Mouse (Mus musculus): Measurements from ENCODE around the gene Arhgef38. TPM values are rescaled to one million over a fixed set of nuclear protein-coding genes. Genes with fewer than 3 reads are reported as not detected.

The Arhgef38 gene
- total and polyA plus RNA-seq, 2 experiments from 2014 or later: 0.01 TPM; not detected in 1

- Histone ChIP-seq H3K4me2 (ENCODE audit: low read depth, low read length) (no peak overlapping the region), H3K27me3 (ENCODE audit: control insufficient read depth, insufficient read depth, low read length) (no peaks in the 10 kb centered on the region), H3K9ac (replicated peaks; ENCODE audit: low read depth, low read length) (no peak overlapping the region), H3K4me1 (ENCODE audit: control insufficient read depth, insufficient read depth) (no peaks in the 10 kb centered on the region), H3K36me3 (replicated peaks; ENCODE audit: control insufficient read depth, insufficient read depth, low read length) (no peaks in the 10 kb centered on the region), H3K27ac (ENCODE audit: low read depth) (no peak overlapping the region), H3K9me3 (replicated peaks; ENCODE audit: control insufficient read depth, low read length) (no peaks in the 10 kb centered on the region), H3K4me3 (ENCODE audit: low read depth, low read length) (no peak overlapping the region)
- DNase-seq (ENCODE audit: low spot score) (no peak), ATAC-seq (ENCODE audit: insufficient read depth, low read depth) (no peak)
- 80% methylated on average over 3 of the region's 3 CpGs for WGBS
- TF ChIP-seq CTCF (IDR thresholded peaks at IDR 0.05; ENCODE audit: low read depth): no peak
- no peak for TF ChIP-seq EP300 (IDR thresholded peaks at IDR 0.05; ENCODE audit: low read depth)
These were observed 47.2 kb downstream of the Arhgef38 start for GRCm38 (mm10) chr3:133187524-133187923.

- no peak for DNase-seq (ENCODE audit: low spot score)
- ATAC-seq (ENCODE audit: insufficient read depth, low read depth): no peak
- no peak overlapping the region for H3K4me2 ChIP-seq (ENCODE audit: low read depth, low read length)
- no peaks in the 10 kb centered on the region for H3K4me1 ChIP-seq (ENCODE audit: control insufficient read depth, insufficient read depth)
- H3K27me3 ChIP-seq (ENCODE audit: control insufficient read depth, insufficient read depth, low read length): no peaks in the 10 kb centered on the region
- no peak overlapping the region for H3K27ac ChIP-seq (ENCODE audit: low read depth)
- TF ChIP-seq EP300 (IDR thresholded peaks at IDR 0.05; ENCODE audit: low read depth) (no peak), CTCF (IDR thresholded peaks at IDR 0.05; ENCODE audit: low read depth) (no peak)
- H3K9me3 ChIP-seq (replicated peaks; ENCODE audit: control insufficient read depth, low read length): no peaks in the 10 kb centered on the region
- H3K9ac ChIP-seq (replicated peaks; ENCODE audit: low read depth, low read length): no peak overlapping the region
- H3K36me3 ChIP-seq (replicated peaks; ENCODE audit: control insufficient read depth, insufficient read depth, low read length): no peaks in the 10 kb centered on the region
- no peak overlapping the region for H3K4me3 ChIP-seq (ENCODE audit: low read depth, low read length)
- 71% methylated on average over 12 of the region's 12 CpGs for WGBS
These were observed 58.6 kb downstream of the Arhgef38 start for GRCm38 (mm10) chr3:133176033-133176750.

GRCm38 (mm10) chr3:133172291-133172690, 62.5 kb downstream of the Arhgef38 start:
- H3K4me3 ChIP-seq (ENCODE audit: low read depth, low read length): no peak overlapping the region
- H3K4me1 ChIP-seq (ENCODE audit: control insufficient read depth, insufficient read depth): no peaks in the 10 kb centered on the region
- H3K36me3 ChIP-seq (replicated peaks; ENCODE audit: control insufficient read depth, insufficient read depth, low read length): no peaks in the 10 kb centered on the region
- no peaks in the 10 kb centered on the region for H3K27me3 ChIP-seq (ENCODE audit: control insufficient read depth, insufficient read depth, low read length)
- H3K27ac ChIP-seq (ENCODE audit: low read depth): no peak overlapping the region
- DNase-seq (ENCODE audit: low spot score): no peak
- WGBS: 79% methylated on average over 4 of the region's 4 CpGs
- H3K4me2 ChIP-seq (ENCODE audit: low read depth, low read length): no peak overlapping the region
- no peak for TF ChIP-seq CTCF (IDR thresholded peaks at IDR 0.05; ENCODE audit: low read depth)
- no peak for TF ChIP-seq EP300 (IDR thresholded peaks at IDR 0.05; ENCODE audit: low read depth)
- H3K9me3 ChIP-seq (replicated peaks; ENCODE audit: control insufficient read depth, low read length): no peaks in the 10 kb centered on the region
- no peak overlapping the region for H3K9ac ChIP-seq (replicated peaks; ENCODE audit: low read depth, low read length)
- ATAC-seq (ENCODE audit: insufficient read depth, low read depth): no peak

GRCm38 (mm10) chr3:133169737-133170136, 65.0 kb downstream of the Arhgef38 start:
- WGBS: 30% methylated on average over 7 of the region's 7 CpGs
- 0 out of 2 replicates have a peak overlapping the region, but pooled peaks have one; percentile 15 for H3K4me2 ChIP-seq (ENCODE audit: low read depth, low read length)
- no peaks in the 10 kb centered on the region for H3K9me3 ChIP-seq (replicated peaks; ENCODE audit: control insufficient read depth, low read length)
- H3K9ac ChIP-seq (replicated peaks; ENCODE audit: low read depth, low read length): no peak overlapping the region
- DNase-seq (ENCODE audit: low spot score) (peak; percentile 52), ATAC-seq (ENCODE audit: insufficient read depth, low read depth) (no peak)
- H3K27ac ChIP-seq (ENCODE audit: low read depth): no peak overlapping the region
- TF ChIP-seq EP300 (IDR thresholded peaks at IDR 0.05; ENCODE audit: low read depth) (no peak), CTCF (IDR thresholded peaks at IDR 0.05; ENCODE audit: low read depth) (no peak)
- H3K36me3 ChIP-seq (replicated peaks; ENCODE audit: control insufficient read depth, insufficient read depth, low read length): no peaks in the 10 kb centered on the region
- H3K4me3 ChIP-seq (ENCODE audit: low read depth, low read length): no peak overlapping the region
- no peaks in the 10 kb centered on the region for H3K4me1 ChIP-seq (ENCODE audit: control insufficient read depth, insufficient read depth)
- no peaks in the 10 kb centered on the region for H3K27me3 ChIP-seq (ENCODE audit: control insufficient read depth, insufficient read depth, low read length)

- no peak for DNase-seq (ENCODE audit: low spot score)
- TF ChIP-seq CTCF (IDR thresholded peaks at IDR 0.05; ENCODE audit: low read depth) (no peak), EP300 (IDR thresholded peaks at IDR 0.05; ENCODE audit: low read depth) (no peak)
- Histone ChIP-seq H3K27ac (ENCODE audit: low read depth) (no peak overlapping the region), H3K9ac (replicated peaks; ENCODE audit: low read depth, low read length) (no peak overlapping the region), H3K4me1 (ENCODE audit: control insufficient read depth, insufficient read depth) (no peaks in the 10 kb centered on the region), H3K9me3 (replicated peaks; ENCODE audit: control insufficient read depth, low read length) (no peaks in the 10 kb centered on the region), H3K4me3 (ENCODE audit: low read depth, low read length) (no peak overlapping the region), H3K36me3 (replicated peaks; ENCODE audit: control insufficient read depth, insufficient read depth, low read length) (no peaks in the 10 kb centered on the region), H3K4me2 (ENCODE audit: low read depth, low read length) (no peak overlapping the region), H3K27me3 (ENCODE audit: control insufficient read depth, insufficient read depth, low read length) (no peaks in the 10 kb centered on the region)
- 70% methylated on average over 6 of the region's 6 CpGs for WGBS
- no peak for ATAC-seq (ENCODE audit: insufficient read depth, low read depth)
These were observed 67.2 kb downstream of the Arhgef38 start for GRCm38 (mm10) chr3:133167550-133167949.

- H3K4me3 ChIP-seq (ENCODE audit: low read depth, low read length): no peak overlapping the region
- no peak for TF ChIP-seq EP300 (IDR thresholded peaks at IDR 0.05; ENCODE audit: low read depth)
- no peak for TF ChIP-seq CTCF (IDR thresholded peaks at IDR 0.05; ENCODE audit: low read depth)
- ATAC-seq (ENCODE audit: insufficient read depth, low read depth) (no peak), DNase-seq (ENCODE audit: low spot score) (no peak)
- H3K4me2 ChIP-seq (ENCODE audit: low read depth, low read length): no peak overlapping the region
- H3K27me3 ChIP-seq (ENCODE audit: control insufficient read depth, insufficient read depth, low read length): no peaks in the 10 kb centered on the region
- H3K9me3 ChIP-seq (replicated peaks; ENCODE audit: control insufficient read depth, low read length): no peaks in the 10 kb centered on the region
- H3K4me1 ChIP-seq (ENCODE audit: control insufficient read depth, insufficient read depth): no peaks in the 10 kb centered on the region
- H3K36me3 ChIP-seq (replicated peaks; ENCODE audit: control insufficient read depth, insufficient read depth, low read length): no peaks in the 10 kb centered on the region
- no peak overlapping the region for H3K9ac ChIP-seq (replicated peaks; ENCODE audit: low read depth, low read length)
- H3K27ac ChIP-seq (ENCODE audit: low read depth): no peak overlapping the region
- 4% methylated on average over 1 of the region's 1 CpGs for WGBS
These were observed 69.6 kb downstream of the Arhgef38 start for GRCm38 (mm10) chr3:133165130-133165529.

Measured in heart, postnatal 0 days (tissue).